Mouse (Mus musculus): Measurements from ENCODE around the gene Rex1bd.
"Not testable (repeated sequence)": the region's sequence is repeated elsewhere in the genome, so short reads cannot be mapped to it uniquely, and the experiment has no call there.

Gene Rex1bd

GRCm38 (mm10) chr8:70528182-70528797, 21.7 kb upstream of the Rex1bd start:
- DNase-seq, result no peak

GRCm38 (mm10) chr8:70527512-70528181, 21.1 kb upstream of the Rex1bd start, which contains the start of the genes Fkbp8 and Kxd1:
TSS of gene Fkbp8 (plus strand) at chr8:70527724.
TSS of gene Kxd1 (minus strand) at chr8:70527956.
- DNase-seq, result peak; percentile 99

DNA sequence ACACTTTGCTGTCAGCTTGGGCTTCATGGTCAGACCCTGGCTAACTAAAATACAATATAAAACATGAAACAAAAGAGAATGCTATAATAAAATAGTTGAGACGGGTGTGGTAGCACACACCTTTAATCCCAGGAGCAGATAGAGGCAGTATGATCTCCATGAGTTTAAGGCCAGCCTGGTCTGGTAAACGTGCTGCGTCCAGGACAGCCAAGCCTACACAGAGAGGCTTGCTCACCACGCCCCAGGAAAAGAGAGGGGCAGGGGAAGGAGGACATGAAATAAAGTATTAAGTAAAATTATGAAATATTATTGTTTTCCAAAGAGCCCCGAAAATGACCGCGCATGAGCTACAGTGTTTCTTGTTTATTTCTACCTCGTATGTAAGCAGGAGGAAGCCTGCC, 20.6 kb upstream of the Rex1bd start:
- no peak for DNase-seq

DNA sequence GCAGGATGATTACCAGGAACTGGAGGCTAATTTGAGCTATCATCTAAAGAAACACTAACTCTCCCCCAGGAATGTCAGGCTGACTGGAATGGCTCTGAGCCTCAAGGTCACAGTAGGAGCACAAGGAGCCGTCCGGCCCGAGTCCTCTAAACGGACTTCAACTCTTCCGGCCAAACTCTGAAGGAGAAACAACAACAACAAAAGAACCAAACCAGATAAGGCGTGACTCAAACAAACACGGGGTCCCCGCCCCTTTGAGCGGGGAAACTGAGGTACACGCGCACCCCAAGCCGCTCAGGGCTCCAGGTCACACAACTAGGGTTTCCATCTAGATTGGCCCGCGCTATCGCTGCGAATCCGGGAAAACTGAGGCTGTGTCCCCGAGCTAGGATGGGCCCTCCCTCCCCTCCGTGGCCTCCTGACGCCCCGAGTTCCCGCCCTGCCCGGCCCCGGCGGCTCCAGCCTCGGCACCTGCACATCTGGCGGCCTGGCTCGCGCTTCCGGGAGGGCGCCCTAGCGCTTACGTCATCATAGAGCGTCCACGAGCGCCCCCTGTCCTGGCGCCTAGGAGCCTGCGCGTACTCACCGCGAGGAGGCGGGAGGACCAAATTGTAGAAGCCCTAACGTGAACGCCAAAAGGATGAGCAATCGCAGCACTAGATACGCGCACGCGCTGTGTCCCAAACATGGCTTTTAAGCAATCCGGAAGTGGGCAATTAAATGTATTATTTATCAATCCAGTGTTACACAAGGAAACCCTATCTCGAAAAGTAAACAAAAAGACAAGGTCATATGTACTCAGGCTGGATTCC, 16.2 kb upstream of the Rex1bd start:
- peak; percentile 96 for DNase-seq

DNA sequence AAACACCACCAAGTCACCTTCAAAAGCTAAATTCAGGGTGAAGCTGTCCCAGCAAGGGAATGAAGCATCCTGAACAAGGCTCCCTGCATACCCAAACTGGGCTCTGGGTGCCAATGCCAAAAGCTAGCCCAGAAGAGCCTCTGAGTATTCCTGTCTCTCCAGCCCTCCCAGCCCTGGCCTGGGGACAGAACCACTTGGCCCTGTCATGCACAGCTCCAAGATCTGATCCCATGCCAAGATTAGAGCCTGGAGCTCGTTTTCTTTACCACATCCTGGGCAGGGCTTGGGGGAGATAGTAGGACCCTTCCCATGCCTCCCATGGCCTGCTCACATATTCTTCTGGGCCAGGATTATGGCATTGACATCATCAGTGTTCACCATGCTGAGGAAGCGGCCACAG, 13.1 kb upstream of the Rex1bd start:
- no peak for DNase-seq

DNA sequence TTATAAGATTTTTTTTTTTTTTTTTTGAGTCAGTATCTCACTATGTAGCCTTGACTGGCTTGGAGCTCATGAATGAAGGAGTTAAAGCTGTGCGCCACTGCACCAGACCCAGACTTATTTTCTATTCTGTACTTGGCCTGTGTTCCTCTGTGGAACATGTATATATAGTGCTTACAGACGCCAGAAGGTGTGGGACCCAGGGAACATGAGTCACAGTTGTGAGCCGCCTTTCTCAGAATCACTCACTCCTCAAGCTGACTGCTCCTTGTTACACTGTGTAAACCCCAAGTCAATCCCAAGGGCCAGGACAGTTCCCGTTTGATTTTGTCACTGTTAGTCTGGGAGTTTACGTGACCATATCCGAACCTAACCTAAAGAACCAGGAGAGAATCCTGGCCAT, 12.5 kb upstream of the Rex1bd start:
- no peak for DNase-seq

GRCm38 (mm10) chr8:70517940-70518643, 11.5 kb upstream of the Rex1bd start:
- DNase-seq, result no peak

DNA sequence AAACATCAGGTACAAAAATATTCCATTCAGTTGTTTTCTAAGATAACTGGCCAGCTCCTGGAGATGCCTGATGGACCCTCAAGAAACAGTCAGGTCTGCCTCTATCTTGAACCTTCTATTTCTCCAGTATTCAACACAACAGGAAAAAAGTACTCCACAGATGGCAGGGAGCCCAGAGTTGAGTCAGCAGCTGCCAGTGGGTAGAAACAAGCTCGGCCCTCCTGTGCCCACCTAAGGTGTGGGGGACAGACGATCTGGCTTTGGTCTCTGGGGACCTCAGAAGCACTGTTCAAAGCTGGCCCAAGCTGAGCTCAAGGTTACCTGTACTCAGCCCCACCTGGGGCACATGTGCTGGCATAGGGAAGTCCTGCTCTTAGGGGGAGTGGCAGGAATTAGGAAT, 6.9 kb upstream of the Rex1bd start:
- DNase-seq, result no peak

DNA sequence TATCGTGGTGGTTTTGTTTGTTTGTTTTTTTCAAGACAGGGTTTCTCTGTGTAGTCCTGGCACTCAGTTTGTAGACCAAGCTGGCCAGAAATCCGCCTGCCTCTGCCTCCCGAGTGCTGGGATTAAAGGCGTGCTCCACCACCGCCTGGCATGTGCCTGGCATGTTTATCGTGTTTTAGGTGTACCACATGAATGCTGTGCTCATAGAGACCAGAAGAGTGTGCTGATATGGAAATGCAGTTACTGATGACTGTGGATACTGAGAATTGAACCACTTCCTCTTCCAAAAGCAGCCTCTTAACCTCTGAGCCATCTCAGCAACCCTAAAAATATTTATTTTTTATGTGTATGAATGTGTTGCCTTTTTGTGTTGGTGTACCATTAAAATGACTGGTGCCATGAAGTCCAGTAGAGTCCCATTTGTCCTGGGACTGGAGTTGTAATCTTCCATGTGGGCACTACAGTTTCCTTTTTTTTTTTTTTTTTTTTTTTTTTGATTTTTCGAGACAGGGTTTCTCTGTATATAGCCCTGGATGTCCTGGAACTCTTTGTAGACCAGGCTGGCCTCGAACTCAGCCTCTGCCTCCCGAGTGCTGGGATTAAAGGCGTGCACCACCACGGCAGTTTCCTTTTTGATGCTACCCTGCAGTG, 5.8 kb upstream of the Rex1bd start:
- no peak for DNase-seq

- no peak for DNase-seq
Measured at GRCm38 (mm10) chr8:70511770-70512169, 5.2 kb upstream of the Rex1bd start.

DNA sequence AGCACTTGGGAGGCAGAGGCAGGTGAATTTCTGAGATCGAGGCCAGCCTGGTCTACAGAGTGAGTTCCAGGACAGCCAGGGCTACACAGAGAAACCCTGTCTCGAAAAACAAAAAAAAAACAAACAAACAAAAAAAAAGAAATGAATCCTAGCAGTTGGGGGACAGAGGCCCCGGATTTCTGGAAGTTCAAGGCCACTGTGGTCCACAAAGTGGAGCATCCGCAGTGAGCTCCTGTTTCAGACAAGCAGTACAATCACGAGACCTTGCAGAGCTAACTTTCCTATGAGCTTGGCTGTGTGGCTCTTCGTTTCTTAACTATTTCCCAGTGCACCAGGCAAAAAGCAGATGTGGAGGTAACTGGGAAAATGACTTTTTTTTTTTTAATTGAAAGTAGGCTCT, 4.6 kb upstream of the Rex1bd start:
- not testable (repeated sequence) for DNase-seq

DNA sequence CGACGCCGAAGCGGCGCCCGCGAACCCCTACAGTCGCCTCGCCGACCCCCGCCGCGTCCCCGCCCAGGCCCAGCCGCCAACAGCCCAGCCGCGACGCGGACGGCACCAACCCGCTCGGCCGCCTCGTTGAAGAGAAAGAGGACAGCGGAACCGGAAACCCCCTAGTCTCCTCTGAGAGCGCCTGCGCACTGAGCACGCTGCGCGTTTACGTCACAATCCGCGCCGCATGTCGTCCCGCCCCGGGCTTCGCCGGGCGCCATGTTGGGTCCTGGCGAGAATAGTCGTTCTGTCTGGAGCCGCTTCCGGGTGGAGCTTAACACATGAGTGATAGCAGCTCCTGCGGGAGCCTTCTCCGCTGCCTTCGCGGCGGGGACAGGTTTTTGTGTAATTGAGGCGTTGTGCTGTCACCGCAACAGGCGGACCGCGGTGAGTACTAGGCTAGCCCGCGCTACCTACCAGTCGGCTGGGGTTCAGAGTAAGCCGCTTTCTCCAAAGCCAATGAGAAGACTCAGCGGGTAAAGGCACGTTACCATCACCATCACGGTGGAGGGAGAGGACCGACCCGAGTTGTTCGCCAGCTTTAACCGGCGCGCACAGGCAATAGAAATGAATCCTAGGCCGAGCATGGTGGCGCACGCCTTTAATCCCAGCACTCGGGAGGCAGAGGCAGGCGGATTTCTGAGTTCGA, 3.8 kb upstream of the Rex1bd start, which contains the start of gene Uba52:
Gene Uba52 (minus strand): TSS at position 574 of the 688 bp plus-strand sequence.
- peak; percentile 97 for DNase-seq

DNA sequence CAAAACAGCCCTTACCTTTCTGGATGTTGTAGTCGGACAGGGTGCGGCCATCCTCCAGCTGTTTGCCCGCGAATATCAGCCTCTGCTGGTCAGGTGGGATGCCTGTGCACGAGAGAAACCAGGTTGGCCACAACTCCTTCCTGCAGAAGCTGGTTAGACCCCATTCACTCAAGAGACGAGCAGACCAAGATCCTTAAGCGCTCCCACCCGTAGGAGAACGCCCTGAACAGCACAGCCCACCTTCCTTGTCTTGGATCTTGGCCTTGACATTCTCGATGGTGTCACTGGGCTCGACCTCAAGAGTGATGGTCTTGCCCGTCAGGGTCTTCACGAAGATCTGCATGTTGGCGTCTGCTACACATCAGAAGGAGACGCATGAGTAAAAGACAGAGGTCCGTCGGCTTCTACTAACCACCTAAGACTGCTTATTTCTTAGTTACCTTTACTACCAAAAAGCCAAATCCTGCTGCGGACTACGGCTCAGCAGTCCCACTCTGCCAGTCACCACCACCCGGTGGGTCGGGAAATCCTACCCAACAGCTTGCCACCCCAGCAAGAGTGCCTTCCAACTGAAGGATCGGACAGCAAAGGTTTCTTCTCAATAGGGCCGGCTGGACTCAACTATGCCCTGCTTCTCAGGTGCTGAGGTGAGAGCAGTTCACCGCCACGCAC, 2.9 kb upstream of the Rex1bd start:
- no peak for DNase-seq

GRCm38 (mm10) chr8:70507027-70507393, 458 bp upstream of the Rex1bd start:
- no peak for DNase-seq

DNA sequence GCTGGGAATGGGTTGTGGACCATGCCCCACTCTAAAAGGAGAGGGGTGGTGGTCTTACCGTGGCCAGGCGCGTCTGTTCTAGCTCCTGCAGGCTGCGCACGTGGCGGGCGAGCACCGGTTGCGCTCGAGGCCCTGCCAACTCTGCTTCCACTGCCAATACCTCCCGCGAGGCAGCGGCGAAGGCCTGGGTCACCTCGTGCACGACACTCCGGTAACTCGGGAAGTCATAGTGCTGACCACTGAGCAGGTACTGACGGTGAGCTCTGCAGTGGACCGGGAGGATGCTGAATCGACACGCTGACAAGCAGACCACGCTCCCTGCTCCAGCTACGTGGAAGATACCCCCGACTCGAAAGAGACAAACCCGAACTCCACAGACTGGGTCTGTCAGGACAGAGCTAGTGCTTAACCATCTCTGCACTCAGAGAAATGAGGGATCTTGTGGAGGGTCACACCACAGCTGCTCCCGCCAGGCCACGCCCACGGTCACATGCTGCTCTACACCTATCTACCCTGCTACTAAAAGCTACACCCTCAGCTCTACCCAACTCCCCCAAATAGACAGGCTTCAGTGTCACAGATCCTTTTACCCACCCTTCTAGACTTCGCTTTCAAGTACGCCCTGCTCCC, 739 bp downstream of the Rex1bd start:
- DNase-seq, result no peak

GRCm38 (mm10) chr8:70504851-70505250, 1.7 kb downstream of the Rex1bd start:
- DNase-seq, result peak; percentile 91

DNA sequence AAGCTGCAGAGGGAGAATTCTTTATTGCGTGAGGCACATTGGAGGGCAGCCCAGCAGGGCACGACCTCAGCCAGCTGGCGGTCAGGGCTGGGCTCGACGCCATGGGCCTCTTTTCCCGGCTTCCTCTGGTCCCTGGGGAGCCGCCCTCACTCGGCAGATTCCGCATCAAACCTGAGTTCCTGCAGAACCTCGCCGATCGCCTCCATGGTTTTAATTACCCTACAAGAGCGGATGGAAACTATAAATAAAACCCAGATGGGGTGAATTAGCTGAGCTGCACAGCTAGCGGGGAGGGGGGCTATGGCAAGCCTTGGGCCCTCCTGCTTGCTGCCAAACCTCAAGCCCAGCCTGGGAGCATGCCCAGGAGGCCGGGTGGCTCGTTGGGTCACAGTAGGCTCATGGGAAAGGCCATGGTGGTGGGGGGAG, 2.2 kb downstream of the Rex1bd start:
- no peak for DNase-seq

- peak; percentile 84 for DNase-seq
Measured at GRCm38 (mm10) chr8:70503062-70503750, 3.3 kb downstream of the Rex1bd start.

DNA sequence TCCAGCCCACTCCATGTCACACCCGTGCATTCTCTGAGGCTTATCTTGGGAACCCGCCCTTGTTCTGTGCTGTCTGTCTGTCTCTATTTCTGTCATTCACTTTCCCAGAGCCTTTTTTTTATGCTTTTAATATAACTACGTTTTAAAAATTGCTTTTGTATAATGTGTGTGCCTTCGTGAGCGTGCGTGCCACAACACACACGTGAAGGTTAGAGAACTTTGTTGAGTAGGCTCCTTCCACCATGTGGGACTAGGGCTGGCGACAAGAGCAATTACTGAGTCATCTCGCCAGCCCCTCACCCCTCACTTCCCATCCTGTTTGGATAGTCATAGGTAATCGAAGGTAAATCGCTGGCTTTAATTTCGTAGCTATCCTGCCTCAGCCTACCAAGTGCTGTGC, 4.0 kb downstream of the Rex1bd start:
- no peak for DNase-seq

GRCm38 (mm10) chr8:70501820-70502529, 4.6 kb downstream of the Rex1bd start:
- DNase-seq, result no peak

Measured in cerebellum, adult 9-10 months (tissue).